Mouse (Mus musculus) kidney, adult 9 months (tissue): ENCODE measurements at regions not wholly inside any gene's neighbourhood (a gene's known extent, or its start where the extent isn't known, plus 50 kb on each side); places are given as distances from the start of the nearest gene placed in this dataset.
"Not testable (repeated sequence)": the region's sequence is repeated elsewhere in the genome, so short reads cannot be mapped to it uniquely, and the experiment has no call there.

Source experiments
- DNase-seq: peaks from one replicate; pipeline ENCODE4 v3.0.0; 2022

DNA sequence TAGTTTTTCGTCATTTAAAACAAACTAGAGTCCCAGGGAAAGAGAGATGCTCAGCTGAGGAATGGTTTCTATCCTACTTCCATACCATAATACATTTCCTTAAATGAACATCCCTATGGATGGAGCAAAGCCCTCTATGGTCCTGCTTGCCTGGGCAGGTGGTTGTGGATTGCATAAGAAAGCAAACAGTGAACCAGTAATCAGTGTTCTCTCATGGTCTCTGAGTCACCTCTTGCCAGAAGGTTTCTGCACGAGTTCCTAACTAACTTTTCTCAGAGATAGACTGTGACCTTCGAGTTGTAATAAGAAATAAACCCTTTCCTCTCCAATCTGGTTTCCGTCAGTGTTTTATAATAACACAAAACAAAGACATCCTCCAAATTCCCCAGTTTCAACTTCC lies 62.9 kb upstream of the Bet1 start:
- no peak for DNase-seq

DNA sequence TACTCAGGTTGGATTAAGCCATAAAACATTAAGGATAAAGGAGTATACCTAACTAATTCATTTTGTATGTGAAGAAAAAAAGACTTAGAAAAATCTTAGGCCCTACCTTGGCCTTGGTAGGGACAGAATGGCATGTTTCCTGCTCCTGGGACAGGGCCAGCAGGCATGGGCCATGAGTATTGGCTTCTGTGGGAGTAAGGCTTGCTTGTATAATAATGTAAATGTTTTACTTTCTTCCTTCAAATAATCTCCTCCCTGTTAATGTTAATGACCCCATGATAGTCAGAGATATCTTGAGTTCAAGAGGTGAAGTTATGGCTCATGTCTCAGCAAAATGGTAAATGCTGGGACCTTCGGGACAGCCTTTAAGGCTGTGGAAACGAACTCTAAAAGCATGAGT lies 71.5 kb upstream of the Bet1 start:
- DNase-seq, result no peak

DNA sequence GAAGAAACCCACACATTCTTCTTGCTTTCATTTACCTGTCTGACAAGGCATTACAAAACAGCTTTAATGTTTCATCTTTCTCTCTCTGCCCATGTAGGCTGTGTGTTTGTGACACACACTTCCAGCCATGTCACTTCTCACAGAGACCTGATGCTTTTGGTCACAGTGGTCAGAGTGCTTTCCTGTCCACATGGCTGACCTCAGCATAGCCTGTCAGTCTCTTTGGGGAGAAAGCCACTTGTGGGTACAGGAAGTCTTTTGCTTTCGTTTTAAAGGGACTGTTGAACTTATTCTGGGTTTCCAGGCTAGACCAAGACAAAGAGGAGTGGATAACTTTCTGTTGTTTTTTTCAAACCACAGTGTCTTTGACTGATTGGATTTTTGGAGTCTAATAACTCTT lies 77.0 kb upstream of the Bet1 start:
- DNase-seq, result no peak

DNA sequence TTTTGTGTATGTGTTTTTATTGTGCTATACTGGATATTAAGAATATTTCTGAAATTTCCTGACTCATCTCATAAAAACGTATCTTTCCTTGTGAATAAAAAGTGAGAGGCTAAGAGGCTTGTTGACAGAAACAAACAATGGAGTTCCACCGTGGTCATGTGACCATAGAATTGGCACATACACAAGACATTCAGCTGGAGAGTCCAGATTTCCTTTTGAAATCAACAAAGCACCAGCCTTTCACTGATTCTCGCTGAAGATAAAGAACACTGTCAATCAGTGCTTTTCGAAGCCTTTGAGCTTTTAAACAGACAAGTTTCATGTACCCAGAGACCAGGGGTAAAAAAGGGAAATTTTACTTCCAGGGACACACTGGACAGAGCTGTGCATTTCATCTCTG lies 80.3 kb upstream of the Bet1 start:
- no peak for DNase-seq

DNA sequence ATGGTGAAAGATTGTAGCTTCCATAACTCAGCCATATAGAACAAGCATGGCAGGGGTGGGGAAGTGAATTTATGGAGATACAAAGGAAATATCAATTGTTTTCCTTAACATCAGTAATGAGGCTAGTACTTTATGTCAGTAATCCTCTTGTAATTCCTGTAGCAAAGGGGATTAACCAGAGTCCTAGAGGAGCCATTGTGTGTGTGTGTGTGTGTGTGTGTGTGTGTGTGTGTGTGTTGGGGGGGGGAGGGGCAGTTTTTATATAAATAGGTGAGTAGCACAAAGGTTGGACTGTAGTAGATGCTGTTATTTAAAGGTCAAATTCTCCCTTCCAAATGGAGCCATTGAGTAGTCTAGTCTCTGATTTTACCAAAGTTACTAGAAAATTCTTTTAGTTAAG lies 81.0 kb upstream of the Bet1 start:
- DNase-seq, result no peak

DNA sequence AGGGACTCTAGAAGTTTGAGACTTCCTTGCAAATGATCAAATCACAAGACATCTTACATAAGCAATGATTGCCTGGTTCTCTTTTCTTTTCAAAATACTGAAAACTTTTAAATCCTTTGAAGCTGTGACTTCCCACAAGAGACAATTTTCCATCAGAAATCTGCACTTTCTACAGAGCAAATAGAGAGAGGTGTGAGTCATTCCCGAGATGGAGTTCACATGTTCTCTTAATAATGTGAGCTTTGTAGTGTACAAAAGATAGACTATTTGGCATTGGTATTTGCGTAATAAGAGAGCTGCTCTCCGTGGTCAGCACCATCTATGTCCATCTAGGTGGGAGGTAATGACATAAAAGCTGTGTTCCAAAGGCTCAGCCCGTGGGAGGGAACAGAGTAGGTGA lies 84.8 kb upstream of the Bet1 start:
- no peak for DNase-seq

DNA sequence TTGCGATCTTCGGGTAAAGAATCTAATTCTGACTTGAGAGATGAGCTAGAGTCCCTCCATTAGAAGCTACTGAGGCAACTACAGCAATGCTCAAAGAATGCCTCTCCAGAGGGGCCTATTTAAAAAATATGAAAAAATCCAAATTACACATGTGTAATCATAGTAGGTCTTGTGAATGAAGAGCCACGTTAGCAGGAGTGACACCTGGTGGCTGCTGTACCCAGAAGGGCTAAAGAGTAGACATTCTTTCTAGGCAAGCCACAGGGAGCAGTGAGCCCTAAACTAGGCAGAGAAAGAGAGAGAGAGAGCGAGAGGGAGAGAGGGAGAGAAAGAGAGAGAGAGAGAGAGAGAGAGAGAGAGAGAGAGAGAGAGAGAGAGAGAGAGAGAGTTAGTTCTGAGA lies 100.9 kb upstream of the Bet1 start:
- no peak for DNase-seq

DNA sequence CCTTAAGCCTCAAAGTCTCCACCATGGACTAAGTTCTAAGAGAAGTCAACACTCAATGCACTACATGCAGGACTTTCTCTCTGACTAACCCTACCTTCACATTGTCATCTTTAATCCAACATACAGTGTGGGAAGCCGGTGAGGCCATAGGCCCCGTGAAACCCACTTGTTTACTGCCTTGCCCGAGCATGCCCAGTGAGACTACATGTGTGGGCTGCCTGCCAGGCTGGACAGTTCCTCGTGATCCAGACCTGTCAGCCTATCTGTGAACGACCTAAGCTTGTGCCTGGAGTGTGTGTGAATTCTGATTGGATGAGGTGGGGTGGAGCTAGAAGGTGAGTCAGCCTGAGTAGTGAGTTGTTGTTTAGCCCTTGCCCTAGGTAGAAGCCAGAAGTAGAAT lies 104.2 kb upstream of the Bet1 start:
- not testable (repeated sequence) for DNase-seq

DNA sequence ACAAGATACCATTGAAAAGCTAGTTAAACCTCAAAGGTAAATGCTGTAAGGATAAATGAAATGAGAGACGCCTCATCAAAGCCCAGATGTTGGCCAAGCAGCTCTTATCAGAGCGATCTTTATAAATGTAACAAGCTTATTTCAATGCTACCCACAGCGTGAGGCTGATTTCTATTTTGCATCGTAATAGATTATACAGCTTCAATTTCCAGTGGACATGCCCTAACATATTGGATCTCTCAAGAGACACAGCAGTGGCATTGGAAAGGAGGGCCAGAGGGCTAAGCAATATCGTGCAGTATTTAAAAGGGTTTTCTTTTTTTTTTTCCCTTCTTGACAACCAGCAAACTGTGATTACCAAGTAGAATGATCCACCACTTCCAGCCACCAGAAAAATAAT lies 106.5 kb upstream of the Bet1 start:
- no peak for DNase-seq

DNA sequence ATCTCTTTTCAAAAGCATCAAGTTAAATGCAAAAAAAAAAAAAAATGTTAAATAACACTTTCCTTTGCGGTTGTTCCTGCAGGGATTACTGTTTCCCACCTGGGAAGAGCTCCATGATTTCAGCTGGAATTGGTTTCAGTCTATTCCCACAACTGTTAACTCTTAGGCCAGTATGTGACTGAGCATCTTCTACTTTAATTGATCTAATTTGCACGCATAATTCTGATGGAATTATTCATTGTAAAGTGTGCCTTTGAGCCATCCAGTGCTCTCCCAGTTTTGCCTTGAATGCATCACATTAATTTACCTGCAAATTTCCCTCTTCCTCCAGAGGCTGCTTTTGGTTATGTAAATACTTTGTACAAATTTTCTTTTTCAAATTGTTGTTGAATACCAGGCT lies 114.4 kb upstream of the Bet1 start:
- DNase-seq, result no peak

DNA sequence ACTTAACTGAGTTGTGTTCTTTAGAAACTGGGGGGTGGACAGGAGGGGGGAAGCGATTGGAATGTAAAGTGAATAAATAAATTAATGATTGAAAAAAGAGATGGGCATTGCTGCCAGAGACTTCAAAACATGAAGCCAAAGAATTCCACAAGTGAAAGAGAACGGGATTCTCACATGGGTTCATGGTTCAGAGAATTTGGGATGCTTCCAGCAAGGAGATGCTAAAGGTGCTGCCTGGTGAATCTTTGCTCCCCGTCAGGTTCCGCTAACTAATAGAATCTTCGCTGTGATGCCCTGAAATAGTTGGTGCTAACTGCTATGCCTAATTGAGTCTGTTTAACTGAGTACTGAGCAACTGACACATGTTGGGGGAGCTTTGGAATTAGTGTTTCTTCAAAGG lies 118.9 kb upstream of the Bet1 start:
- peak; percentile 51 for DNase-seq

DNA sequence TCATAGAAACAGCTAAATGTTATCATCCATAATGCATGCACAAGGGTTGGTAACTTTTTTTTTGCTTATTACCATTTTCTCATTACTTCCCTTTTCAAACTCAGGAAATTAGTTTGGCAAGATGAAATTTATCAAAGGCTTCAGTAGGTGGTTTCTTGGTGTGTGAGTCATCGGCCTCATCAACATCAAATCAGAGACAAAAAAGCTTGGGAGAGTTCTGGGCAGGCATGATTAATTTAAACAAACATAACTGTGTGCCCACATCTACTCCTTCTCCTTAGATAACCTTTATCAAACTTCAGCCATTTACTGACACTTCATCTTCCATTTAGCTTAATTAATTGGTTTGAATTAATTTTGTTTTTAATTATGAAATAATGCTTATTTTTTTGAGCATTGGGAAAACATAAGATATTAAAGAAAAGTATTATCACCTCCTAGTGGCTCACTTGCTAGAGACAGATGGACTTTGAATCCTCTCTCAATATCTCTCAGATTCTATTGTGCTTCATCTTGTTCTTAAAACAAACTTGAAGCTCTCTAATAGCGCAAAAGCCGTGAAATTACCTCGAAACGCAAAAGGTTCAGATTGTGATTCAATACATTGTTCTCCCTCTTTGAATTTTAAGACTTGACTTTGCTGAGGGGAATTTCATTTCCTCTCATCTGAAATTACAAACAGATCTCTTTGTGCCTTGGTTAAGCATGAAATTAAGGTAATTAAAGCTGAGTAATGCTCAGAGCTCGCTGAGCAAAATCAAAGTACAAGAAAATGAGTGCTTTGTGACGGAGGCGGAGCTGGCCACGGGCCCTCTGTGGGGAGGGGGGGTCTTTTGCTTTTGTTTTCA lies 158.7 kb upstream of the Bet1 start:
- DNase-seq, result no peak

DNA sequence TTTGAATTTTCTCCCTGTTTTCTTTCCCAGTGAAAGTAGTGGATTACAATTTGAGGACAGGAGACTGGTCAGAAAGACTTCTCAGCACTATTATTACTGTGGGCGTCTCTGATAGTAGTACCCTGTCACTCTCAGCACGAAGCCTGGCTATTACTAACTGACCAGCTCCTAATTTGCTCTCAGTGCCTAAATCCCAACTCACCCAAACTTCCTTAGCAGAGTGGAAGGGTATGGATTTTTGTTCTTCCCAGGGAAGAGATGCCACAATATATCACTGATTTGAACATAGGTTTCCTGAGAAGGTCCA lies 159.3 kb upstream of the Bet1 start:
- DNase-seq, result no peak

DNA sequence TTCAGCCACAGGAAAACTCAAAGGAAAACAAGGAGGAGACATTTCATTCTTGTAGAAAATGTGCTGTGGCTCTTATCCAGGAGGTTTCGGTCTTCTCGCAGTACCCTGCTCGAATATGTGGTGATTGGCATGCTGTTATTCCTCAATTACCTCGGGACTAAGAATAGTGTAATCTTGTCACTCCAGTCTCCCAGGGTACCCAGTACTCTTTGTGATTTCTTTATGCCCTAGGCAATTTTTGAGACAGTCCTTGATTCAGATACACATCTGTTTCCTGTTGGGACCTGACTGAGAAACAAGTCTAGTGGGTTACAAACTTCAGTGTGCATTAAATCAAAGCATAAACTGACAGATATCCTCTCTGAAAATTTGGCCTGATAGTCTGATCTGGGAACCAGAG lies 189.8 kb upstream of the Bet1 start:
- no peak for DNase-seq

DNA sequence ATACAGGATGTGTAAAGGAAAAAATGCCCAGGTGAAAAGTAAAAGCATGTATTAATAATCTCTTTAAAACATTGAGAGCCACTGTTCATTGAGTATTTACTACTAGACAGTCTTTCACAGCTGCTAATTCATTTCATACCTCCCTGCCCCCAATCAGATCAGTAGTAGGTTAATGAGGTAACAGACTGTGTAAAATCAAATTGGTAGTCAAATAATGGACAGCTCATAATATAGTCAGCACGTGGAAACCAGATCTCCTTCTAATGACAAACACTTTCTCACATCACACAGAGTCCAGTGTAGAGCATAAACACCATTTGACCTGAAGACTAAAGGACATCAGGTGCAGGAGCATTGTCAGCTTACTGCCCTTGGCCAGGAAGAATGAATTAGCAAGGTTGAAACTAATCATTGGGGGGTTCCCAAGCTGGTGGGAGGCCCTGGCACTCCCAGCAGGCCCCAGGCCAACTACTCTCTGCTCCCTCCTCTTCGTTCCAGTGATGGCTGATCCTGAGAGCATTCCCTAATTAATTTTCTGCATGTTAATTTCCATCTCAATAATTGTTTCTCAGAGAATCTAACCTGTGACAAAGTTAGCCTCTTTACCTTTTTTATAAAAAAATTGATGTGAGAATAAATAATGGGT lies 190.6 kb upstream of the Bet1 start:
- no peak for DNase-seq

DNA sequence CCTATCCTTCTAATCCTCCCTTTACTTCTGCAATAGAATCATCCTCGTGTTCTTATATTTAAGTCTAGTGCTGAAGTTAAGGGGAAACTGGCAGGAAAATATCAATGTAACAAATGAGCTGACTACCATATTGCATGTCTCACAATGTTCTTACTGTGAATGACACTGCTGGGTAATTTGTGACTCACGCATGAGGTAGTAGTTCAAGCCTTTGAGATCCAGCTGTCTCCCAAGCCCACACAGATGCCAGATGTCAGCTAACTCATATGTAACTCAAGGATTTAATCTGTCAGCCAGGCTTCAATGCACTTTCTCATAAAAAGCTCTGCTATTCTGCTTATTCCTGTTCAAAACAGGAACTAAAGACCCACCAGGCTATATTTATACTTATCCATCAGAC lies 204.6 kb upstream of the Bet1 start:
- DNase-seq, result no peak

DNA sequence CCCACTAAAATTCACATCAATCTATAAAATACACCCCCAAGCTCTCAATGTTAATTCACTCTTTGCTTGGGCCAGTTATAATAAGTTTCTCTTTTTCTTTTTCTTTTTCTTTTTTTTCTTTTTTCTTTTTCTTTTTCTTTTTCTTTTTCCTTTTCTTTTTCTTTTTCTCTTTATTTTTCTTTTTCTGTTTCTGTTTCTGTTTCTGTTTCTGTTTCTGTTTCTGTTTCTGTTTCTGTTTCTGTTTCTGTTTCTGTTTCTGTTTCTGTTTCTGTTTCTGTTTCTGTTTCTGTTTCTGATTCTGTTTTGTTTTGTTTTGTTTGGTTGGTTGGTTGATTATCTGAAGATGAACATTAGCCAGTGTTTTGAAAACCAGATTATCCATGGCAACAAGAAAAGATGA lies 201.2 kb upstream of the Col1a2 start:
- DNase-seq, result not testable (repeated sequence)

DNA sequence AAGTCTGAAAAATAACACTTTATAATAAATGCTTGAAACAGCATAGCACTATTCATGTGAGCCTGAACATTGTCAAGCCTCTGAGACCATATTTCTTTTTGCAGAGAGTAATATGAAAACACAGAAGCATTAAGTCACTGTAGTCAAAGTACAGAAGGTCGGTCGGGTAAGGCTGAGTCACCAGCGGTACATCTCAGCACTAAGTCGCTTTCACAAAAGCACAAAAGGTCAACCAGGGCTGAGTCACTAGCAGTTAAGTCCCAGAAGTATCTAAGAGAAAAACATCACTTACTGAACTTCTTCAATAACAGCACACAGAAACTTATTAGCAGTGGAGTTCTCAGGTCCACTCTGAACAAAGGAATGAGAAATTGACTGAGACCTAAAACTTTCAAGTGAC lies 154.7 kb upstream of the Col1a2 start:
- DNase-seq, result no peak

DNA sequence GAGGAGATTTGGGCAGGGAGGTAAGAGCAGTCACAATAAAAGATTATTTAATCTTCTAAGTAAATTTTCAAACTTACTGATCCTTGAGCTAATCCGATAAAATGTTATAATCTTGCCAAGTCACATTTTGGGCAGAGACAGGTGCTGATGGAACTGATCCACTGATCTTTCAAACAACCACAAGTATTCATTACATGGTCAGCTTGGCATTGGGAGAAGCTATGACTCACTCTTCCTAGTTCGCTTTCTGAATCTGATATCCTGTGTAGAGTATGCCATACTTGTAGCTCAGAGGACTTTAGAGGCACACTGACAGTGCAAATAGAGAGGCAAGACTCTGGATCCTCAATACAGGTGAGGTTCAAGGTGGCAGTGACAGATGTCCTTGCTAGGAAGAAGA lies 142.4 kb upstream of the Col1a2 start:
- no peak for DNase-seq

DNA sequence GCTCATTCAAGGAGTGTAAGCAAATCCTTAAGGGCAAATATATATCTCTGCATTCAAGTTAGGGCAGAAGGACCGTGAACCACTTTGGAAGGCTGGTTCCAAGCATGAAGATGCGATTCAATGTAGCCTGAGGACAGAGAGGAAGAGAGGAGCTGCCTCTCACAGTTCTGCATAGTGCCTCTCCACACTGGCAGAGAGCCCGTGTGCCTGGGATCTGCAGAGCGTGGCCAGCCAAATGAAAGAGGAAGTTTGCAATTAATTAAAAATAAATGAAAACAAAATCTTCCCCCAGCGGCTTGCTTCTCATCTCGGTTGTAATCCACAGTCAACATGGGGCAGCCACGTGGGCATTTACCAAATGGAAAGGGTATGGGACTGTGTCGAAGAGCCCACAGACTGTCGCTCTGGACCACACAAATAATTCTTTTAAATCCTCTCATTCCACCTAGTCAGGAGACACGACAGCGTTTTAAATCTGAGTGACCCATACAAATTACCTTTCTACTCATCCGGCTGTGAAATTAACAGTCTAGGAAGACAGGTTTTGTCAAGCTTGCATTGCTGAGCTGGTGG lies 129.1 kb upstream of the Col1a2 start:
- DNase-seq, result no peak

DNA sequence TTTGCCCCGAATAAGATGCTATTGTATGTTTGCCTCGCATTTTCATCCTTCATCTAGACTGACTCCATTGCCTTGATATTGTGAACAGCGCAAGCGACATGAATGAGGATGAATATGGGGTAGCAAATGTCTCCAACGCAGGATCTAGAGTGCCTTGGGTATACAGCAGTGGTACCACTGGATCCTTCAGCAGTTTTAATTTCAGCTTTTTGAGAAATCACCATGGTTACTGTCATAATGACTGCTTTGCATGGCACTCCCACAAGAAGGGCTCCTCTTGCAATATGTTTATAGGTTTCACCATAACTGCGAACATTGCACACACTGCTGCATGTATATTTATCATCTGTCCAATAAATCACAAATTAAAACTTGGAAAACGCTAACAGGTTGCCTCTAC lies 107.8 kb upstream of the Col1a2 start:
- no peak for DNase-seq

DNA sequence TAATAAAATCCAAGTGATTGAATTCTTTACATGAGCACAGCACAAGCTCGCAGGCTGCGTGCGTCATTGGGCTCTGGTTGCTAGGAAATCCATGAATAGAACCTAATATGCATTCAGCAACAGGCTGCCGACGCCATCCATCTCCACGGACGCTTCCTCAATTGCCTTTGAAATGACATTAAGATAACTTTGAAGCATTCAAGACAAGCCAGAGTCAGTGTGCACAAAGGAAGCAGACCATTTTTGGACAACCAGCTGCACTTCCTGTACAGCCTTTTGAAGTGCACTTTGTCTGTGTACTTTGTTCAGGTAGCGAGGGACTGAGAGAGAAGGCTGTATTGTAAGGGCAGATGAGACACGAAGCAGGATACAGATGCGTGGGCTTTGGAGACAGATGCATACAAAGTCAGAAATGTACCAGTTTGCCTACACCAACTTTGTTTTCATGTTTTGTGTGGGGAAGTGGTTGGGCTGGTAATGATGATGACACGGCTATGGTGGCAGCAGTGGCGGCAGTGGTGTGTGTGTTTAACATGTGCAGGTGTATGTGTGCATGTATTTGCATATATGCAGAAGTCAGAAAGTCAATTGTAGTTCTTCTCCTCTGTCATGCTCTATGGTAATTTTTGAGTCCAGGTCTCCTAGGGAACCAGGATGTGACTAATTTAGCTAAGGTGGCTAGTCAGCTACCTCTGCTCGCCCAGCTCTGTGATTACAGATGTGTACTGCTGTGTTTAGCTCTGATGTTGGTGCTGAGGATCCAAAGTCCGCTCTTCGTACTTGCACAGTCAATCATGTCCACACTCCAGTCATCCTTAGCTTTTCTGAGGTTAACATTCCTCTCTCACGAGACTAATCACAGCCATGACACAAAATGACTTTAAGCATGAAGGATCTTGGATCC lies 106.7 kb upstream of the Col1a2 start:
- no peak for DNase-seq

DNA sequence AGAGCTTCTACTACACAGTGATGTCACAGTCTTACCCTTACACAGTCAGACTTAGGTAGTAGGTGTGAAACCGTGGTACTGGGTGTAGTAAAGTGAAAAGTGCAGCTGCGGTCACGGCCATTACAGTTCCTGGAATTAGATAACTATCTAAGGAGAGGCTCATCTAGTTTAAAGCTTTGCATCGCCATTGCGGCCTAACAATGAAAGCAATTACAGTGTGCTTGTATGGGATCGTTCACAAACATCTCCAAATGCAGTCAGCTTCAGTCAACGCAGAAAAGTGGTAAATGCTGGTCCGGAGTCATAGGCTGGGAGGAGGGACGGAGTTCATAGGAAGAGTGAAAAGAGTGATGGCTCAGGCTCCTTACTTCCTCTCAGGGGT lies 106.0 kb upstream of the Col1a2 start:
- DNase-seq, result no peak

DNA sequence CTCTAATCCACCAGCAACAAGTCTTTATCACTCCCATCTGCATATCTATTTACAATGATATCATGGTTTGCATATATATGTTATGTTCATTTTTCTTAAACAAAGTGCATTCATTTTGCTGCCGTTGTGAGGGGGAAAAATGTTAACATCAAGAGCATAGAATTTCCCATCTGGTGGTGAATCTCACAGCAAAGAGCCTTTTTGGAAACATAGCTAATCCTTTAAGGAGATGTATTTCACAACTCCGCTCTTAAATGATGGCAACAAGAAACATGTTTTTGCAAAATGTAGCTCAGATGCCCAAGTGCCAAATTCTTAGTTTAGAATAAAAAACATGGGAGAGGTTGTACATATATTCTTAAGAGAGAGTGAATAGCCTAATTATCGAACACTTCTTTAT lies 99.3 kb upstream of the Col1a2 start:
- DNase-seq, result no peak
